Mouse (Mus musculus): ENCODE data around the gene Ccr6. TPM values are rescaled to one million over a fixed set of nuclear protein-coding genes. Genes with fewer than 3 reads are reported as not detected.
A peak's percentile ranks its signal among the peaks of the same experiment; 100 is the strongest.

The Ccr6 gene
- total RNA-seq, 2 experiments from 2014 or later, result not detected

- DNase-seq, result peak; percentile 98
Measured at GRCm38 (mm10) chr17:8283526-8284253, 47.8 kb downstream of the Ccr6 start.

GRCm38 (mm10) chr17:8284254-8284661 is 48.4 kb downstream of the Ccr6 start:
- peak; percentile 63 to 73 for DNase-seq

GRCm38 (mm10) chr17:8285056-8285455 is 49.2 kb downstream of the Ccr6 start:
- peak in 1 of 2 experiments; percentile 10 for DNase-seq

GRCm38 (mm10) chr17:8286987-8287386 is 51.1 kb downstream of the Ccr6 start:
- no peak for DNase-seq

- DNase-seq, result no peak
Measured at GRCm38 (mm10) chr17:8289993-8290679, 54.3 kb downstream of the Ccr6 start.

GRCm38 (mm10) chr17:8290736-8291135 is 54.9 kb downstream of the Ccr6 start:
- DNase-seq, result peak; percentile 30 to 37

GRCm38 (mm10) chr17:8295825-8296224 is 60.0 kb downstream of the Ccr6 start:
- DNase-seq, result no peak

GRCm38 (mm10) chr17:8296313-8296844 is 60.5 kb downstream of the Ccr6 start:
- DNase-seq, result no peak

GRCm38 (mm10) chr17:8297746-8298145 is 61.9 kb downstream of the Ccr6 start:
- peak in 1 of 2 experiments; percentile 31 for DNase-seq

- no peak for DNase-seq
Measured at GRCm38 (mm10) chr17:8298281-8298680, 62.4 kb downstream of the Ccr6 start.

GRCm38 (mm10) chr17:8299524-8299923 is 63.7 kb downstream of the Ccr6 start:
- peak in 1 of 2 experiments; percentile 10 for DNase-seq

- no peak for DNase-seq
Measured at GRCm38 (mm10) chr17:8301515-8301914, 65.7 kb downstream of the Ccr6 start.

GRCm38 (mm10) chr17:8302772-8303438 is 67.1 kb downstream of the Ccr6 start:
- DNase-seq, result no peak

GRCm38 (mm10) chr17:8303671-8304070 is 67.8 kb downstream of the Ccr6 start:
- no peak for DNase-seq

- peak in 1 of 2 experiments; percentile 39 for DNase-seq
Measured at GRCm38 (mm10) chr17:8305801-8306200, 70.0 kb downstream of the Ccr6 start.

Other genes starting within 250 kb of the Ccr6 start
- under 1 TPM in 1 of 2 experiments, not detected in 1; 0.30 TPM for gene Gm49673, start 88.3 kb upstream of the Ccr6 start, total RNA-seq (2021)
- 10 to 100 TPM; 57.3 to 67.8 TPM for gene Rnaset2a, start 87.9 kb upstream of the Ccr6 start, total RNA-seq (2021)
- 10 to 100 TPM; 21.9 to 24.5 TPM for gene Fgfr1op, start 70.5 kb upstream of the Ccr6 start, total RNA-seq (2021)
- gene Mpc1, start 46.9 kb downstream of the Ccr6 start, total RNA-seq (2021), result 100 to 1,000 TPM; 391 to 415 TPM
- 10 to 100 TPM; 41.1 to 43.5 TPM for gene Sft2d1, start 75.1 kb downstream of the Ccr6 start, total RNA-seq (2021)
- gene Prr18, start 101.4 kb downstream of the Ccr6 start, total RNA-seq (2021), result under 1 TPM; 0.30 to 0.83 TPM
- not detected for gene T2, start 119.9 kb downstream of the Ccr6 start, total RNA-seq (2021)
- not detected for gene T, start 198.4 kb downstream of the Ccr6 start, total RNA-seq (2021)

Data from adrenal gland, postnatal 36 days (tissue).